Mouse (Mus musculus): ENCODE results near the gene Fgf16.

- no peak for TF ChIP-seq POLR2A (IDR thresholded peaks at IDR 0.05; ENCODE audit: low read depth, low read length)
- no peak for TF ChIP-seq CTCF (conservative IDR thresholded peaks at IDR 0.05; ENCODE audit: insufficient read depth, insufficient read length, low read depth, low read length)
Measured at GRCm38 (mm10) chrX:105763612-105764011, 467 bp upstream of the Fgf16 start.

All from kidney, adult 2 months (tissue).